Comparison of ENCODE assay signal across 26 mouse cellular contexts in the genomic region with DNA sequence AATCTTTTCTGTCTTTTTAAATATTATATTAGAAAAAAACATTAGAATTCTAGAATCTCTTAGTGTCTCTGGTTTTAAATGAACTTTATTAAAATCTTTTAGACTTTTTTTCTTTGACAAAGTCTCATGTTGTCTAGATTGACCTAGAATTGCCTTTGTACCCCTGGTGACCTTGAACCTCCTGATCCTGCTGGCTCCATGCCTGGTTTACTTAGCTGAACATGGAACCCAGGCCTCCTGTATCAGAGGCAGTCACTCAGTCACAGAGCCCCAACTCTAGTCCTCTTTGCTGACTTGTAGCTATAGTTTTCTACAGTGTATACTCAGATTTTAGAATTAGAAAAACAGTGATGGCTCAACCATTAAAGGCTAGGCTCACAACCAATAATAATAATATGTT. TPM values are rescaled to one million over a fixed set of nuclear protein-coding genes. Genes with fewer than 3 reads are reported as not detected.
DNase-seq lines count a peak whose midpoint lies in the region; ATAC-seq lines count a peak whose summit lies in the region.
"Had no signal": no experiment of that assay in that cellular context is flagged by ENCODE, and none has a peak within 500 bp of the region (broad histone marks: within the 10 kb centered on the region; RNA-seq: fewer than 3 reads in every experiment).

No protein-coding gene starts in this region.

- H3K9ac ChIP-seq in kidney, embryonic 14.5 days (ENCODE audit: low read depth, low read length) = no peak overlapping the region
- H3K9ac ChIP-seq: embryonic facial prominence, embryonic 15.5 days; forebrain, embryonic 15.5 days; hindbrain, embryonic 15.5 days; midbrain, embryonic 13.5 days had no signal

- no peaks in the 10 kb centered on the region for H3K27me3 ChIP-seq in kidney, embryonic 14.5 days (ENCODE audit: control insufficient read depth, insufficient read depth, low read length)
- H3K27me3 ChIP-seq: CH12.LX; embryonic facial prominence, embryonic 15.5 days; forebrain, embryonic 15.5 days; hindbrain, embryonic 15.5 days; megakaryocyte, embryonic 14.5 days; midbrain, embryonic 13.5 days; Patski had no signal

- no peak for ATAC-seq in kidney, embryonic 14.5 days (ENCODE audit: low FRiP score, low TSS enrichment)
- ATAC-seq: forebrain, embryonic 15.5 days; midbrain, embryonic 13.5 days; Patski had no signal

- no peak overlapping the region for H3K4me3 ChIP-seq in kidney, embryonic 14.5 days (ENCODE audit: low read length)
- H3K4me3 ChIP-seq: embryonic facial prominence, embryonic 15.5 days; forebrain, embryonic 15.5 days; hindbrain, embryonic 15.5 days; left cerebral cortex, adult 2 months; megakaryocyte, embryonic 14.5 days; midbrain, embryonic 13.5 days had no signal

- no peak overlapping the region for H3K4me2 ChIP-seq in kidney, embryonic 14.5 days (replicated peaks; ENCODE audit: low read depth, low read length)
- H3K4me2 ChIP-seq: embryonic facial prominence, embryonic 15.5 days; forebrain, embryonic 15.5 days; hindbrain, embryonic 15.5 days; midbrain, embryonic 13.5 days had no signal

- H3K27ac ChIP-seq in kidney, embryonic 14.5 days (ENCODE audit: low read depth, low read length) = no peak overlapping the region
- H3K27ac ChIP-seq: embryonic facial prominence, embryonic 15.5 days; forebrain, embryonic 15.5 days; hindbrain, embryonic 15.5 days; left cerebral cortex, adult 2 months; midbrain, embryonic 13.5 days; stomach, postnatal 0 days had no signal

- H3K4me1 ChIP-seq in kidney, embryonic 14.5 days (ENCODE audit: control insufficient read depth, insufficient read depth, low read length) = peaks cover 16% of the 10 kb centered on the region

- DNase-seq in heart, adult 11 months = peak; percentile 88
- DNase-seq in heart, adult 9 months (ENCODE audit: low spot score in 2 of 2) = no peak
- peak; percentile 55 to 61 for DNase-seq in kidney, adult 8-10 months
- peak; percentile 57 for DNase-seq in adrenal gland, postnatal 14 days
- DNase-seq in adrenal gland, postnatal 36 days = peak; percentile 56 to 61
- DNase-seq in T-cell, adult 2 months (ENCODE audit: low spot score) = no peak
- no peak for DNase-seq in lung, adult 18-20 months
- DNase-seq: B cell, adult 2 months; cerebellum, adult 9-10 months; gastrocnemius, postnatal 10 days; heart, postnatal 36 days had no signal

- H3K9me3 ChIP-seq in kidney, embryonic 14.5 days (ENCODE audit: control insufficient read depth, low read length) = no peaks in the 10 kb centered on the region
- H3K9me3 ChIP-seq: embryonic facial prominence, embryonic 15.5 days; forebrain, embryonic 15.5 days; G1E; hindbrain, embryonic 15.5 days; megakaryocyte, embryonic 14.5 days; midbrain, embryonic 13.5 days had no signal

- peaks cover 58% of the 10 kb centered on the region for H3K36me3 ChIP-seq in kidney, embryonic 14.5 days (ENCODE audit: control insufficient read depth, insufficient read depth, low read length)

RNA-seq across cellular contexts. Expression of a gene that starts 4.6 kb away (rescaled TPM):
- 35.3 and 41.5 TPM in 2 replicates for polyA plus RNA-seq in kidney, embryonic 14.5 days (2014; fragmentation: Nextera tagmentation; extraction: Ambion mirVana)
- total RNA-seq in adrenal gland, postnatal 14 days (2021) = 168 and 171 TPM in 2 replicates
- 100 to 1,000 TPM; 226 to 236 TPM for total RNA-seq in adrenal gland, postnatal 36 days (2021)

RNA-seq across cellular contexts. Expression of a gene that starts 25.3 kb away (rescaled TPM):
- 81.8 and 91.6 TPM in 2 replicates for polyA plus RNA-seq in kidney, embryonic 14.5 days (2014; fragmentation: Nextera tagmentation; extraction: Ambion mirVana)
- total RNA-seq in adrenal gland, postnatal 14 days (2021) = 135 and 157 TPM in 2 replicates
- 10 to 100 TPM; 68.0 to 91.6 TPM for total RNA-seq in adrenal gland, postnatal 36 days (2021)

RNA-seq across cellular contexts. Expression of a gene that starts 25.4 kb away (rescaled TPM):
- polyA plus RNA-seq in kidney, embryonic 14.5 days (2014; fragmentation: Nextera tagmentation; extraction: Ambion mirVana) = 68.8 and 79.9 TPM in 2 replicates
- total RNA-seq in adrenal gland, postnatal 14 days (2021) = 24.3 and 26.0 TPM in 2 replicates
- 10 to 100 TPM; 22.6 to 23.5 TPM for total RNA-seq in adrenal gland, postnatal 36 days (2021)

RNA-seq across cellular contexts. Expression of a gene that starts 38.9 kb away (rescaled TPM):
- polyA plus RNA-seq in kidney, embryonic 14.5 days (2014; fragmentation: Nextera tagmentation; extraction: Ambion mirVana) = 0.29 and 0.64 TPM in 2 replicates
- total RNA-seq in adrenal gland, postnatal 14 days (2021) = 0.83 and 1.3 TPM in 2 replicates
- under 1 TPM; 0.46 to 0.70 TPM for total RNA-seq in adrenal gland, postnatal 36 days (2021)
- total RNA-seq: common myeloid progenitor, adult 5-6 weeks; granulocyte monocyte progenitor cell, adult 5-6 weeks; heart, postnatal 36 days; monocyte, adult 5-6 weeks; neutrophil, adult 5-6 weeks had no signal
- polyA plus RNA-seq: G1E had no signal

RNA-seq across cellular contexts. Expression of a gene that starts 44.4 kb away (rescaled TPM):
- polyA plus RNA-seq in kidney, embryonic 14.5 days (2014; fragmentation: Nextera tagmentation; extraction: Ambion mirVana) = 134 and 174 TPM in 2 replicates
- total RNA-seq in adrenal gland, postnatal 14 days (2021) = 19.3 and 21.8 TPM in 2 replicates
- total RNA-seq in adrenal gland, postnatal 36 days (2021) = 10 to 100 TPM; 10.7 to 12.2 TPM

Comparison
In these comparisons a context has a peak if more than half of its experiments do, and no peak if none do; other contexts are left out.
1. DNase-seq: peak in heart, adult 11 months (single experiment), kidney, adult 8-10 months (2 of 2), adrenal gland, postnatal 14 days (single experiment) and adrenal gland, postnatal 36 days (2 of 2); none in heart, adult 9 months (0 of 2), T-cell, adult 2 months (single experiment) and lung, adult 18-20 months (0 of 2).